Mouse (Mus musculus): ENCODE data around the gene Mcoln2. TPM values are rescaled to one million over a fixed set of nuclear protein-coding genes. Genes with fewer than 3 reads are reported as not detected.

Mcoln2 gene
- total and polyA plus RNA-seq, 3 experiments, result 0.10 to 0.42 TPM; not detected in 1

DNA sequence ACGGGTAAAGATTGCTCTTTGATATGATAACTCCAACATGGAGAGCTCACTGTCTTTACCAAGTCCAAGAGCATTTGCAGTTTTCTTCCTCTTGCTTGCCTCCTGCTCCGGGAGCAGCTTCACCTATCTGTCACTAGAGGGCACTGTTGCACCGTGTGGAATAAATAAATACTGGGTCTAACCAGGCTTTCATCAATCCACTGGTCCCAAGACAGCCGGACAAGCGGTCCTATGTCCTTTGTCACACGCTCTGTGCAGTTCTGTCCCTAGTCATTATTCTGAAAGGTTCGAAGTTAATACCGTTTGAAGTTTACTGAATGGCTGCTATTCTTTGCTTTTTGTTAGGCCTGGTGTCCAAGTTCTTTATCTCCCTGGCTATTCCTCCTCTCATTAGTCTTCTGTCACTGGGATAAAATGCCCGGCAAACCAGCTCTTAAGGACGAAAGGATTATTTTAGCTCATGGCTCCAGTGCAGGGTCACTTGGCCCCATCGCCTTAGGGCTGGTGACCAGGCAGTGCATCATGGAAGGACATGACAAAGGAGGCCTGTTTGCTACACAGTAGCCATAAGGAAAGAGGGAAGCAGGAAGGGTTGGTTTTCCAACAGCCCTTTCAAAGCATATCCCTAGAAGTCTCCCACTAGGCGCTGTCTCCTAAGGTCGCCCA lies 35.5 kb downstream of the Mcoln2 start (continued):
- TF ChIP-seq RCOR1 (IDR thresholded peaks at IDR 0.05; ENCODE audit: low read depth, low read length) (no peak), MYC (IDR thresholded peaks at IDR 0.05; ENCODE audit: low read depth, low read length) (no peak)

DNA sequence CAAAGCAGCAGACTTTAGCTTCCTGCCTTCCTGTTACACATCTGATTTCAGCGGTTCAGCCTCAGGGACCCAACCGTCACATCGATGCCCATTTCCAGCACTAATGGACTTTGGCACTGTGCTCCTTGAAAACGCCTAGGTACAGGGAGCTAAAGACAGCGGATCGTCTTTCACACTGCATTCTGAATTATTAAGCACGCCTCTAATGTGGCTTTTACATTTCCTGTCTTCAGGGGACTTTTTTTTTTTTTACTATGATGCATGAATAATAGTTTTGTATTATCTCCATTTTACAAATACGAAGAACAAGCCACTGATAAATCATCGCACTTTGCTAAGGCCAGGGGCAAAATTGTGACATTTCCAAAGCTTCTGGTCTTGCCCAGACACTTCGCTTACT lies 36.4 kb downstream of the Mcoln2 start:
- Histone ChIP-seq H3K27ac (ENCODE audit: control insufficient read depth, low read depth, low read length) (no peak overlapping the region), H3K79me2 (ENCODE audit: control insufficient read depth, insufficient read depth, low read length, poor library complexity) (no peaks in the 10 kb centered on the region), H3K27me3 (ENCODE audit: control insufficient read depth in 1 of 2, insufficient read depth in 2 of 2, low read length in 2 of 2) (no peaks in the 10 kb centered on the region), H3K9ac (ENCODE audit: control insufficient read depth, low read depth, low read length, poor library complexity, severe bottlenecking) (no peak overlapping the region), H3K9me3 (replicated peaks; ENCODE audit: insufficient read depth, low read length) (no peaks in the 10 kb centered on the region), H3K36me3 (ENCODE audit: control insufficient read depth in 1 of 2, insufficient read depth in 2 of 2, low read length in 2 of 2) (no peaks in the 10 kb centered on the region), H3K4me1 (ENCODE audit: control insufficient read depth in 1 of 2, insufficient read depth in 2 of 2, low read length in 2 of 2) (no peaks in the 10 kb centered on the region), H3K4me3 (ENCODE audit: control insufficient read depth in 1 of 2, insufficient read depth in 1 of 2, low read depth in 2 of 2, low read length in 2 of 2) (no peak overlapping the region)
- TF ChIP-seq NRF1 (IDR thresholded peaks at IDR 0.05; ENCODE audit: insufficient read depth, low read depth, low read length, poor library complexity, severe bottlenecking) (no peak), MAX (IDR thresholded peaks at IDR 0.05; ENCODE audit: low read length) (no peak), POLR2AphosphoS2 (IDR thresholded peaks at IDR 0.05; ENCODE audit: low read length) (no peak), MYC (IDR thresholded peaks at IDR 0.05; ENCODE audit: low read depth, low read length) (no peak), UBTF (IDR thresholded peaks at IDR 0.05; ENCODE audit: borderline replicate concordance, insufficient read depth, low read depth, low read length) (no peak), EP300 (IDR thresholded peaks at IDR 0.05; ENCODE audit: low read depth in 1 of 2, low read length in 2 of 2) (no peak), ZKSCAN1 (IDR thresholded peaks at IDR 0.05; ENCODE audit: low read depth, low read length) (no peak), ZC3H11A (IDR thresholded peaks at IDR 0.05; ENCODE audit: low read depth, low read length) (no peak), ZMIZ1 (IDR thresholded peaks at IDR 0.05; ENCODE audit: low read depth, low read length) (no peak), NELFE (IDR thresholded peaks at IDR 0.05; ENCODE audit: low read depth, low read length) (no peak), MYB (IDR thresholded peaks at IDR 0.05; ENCODE audit: low read depth, low read length) (no peak)
- DNase-seq (ENCODE audit: low read depth, low spot score), result no peak

DNA sequence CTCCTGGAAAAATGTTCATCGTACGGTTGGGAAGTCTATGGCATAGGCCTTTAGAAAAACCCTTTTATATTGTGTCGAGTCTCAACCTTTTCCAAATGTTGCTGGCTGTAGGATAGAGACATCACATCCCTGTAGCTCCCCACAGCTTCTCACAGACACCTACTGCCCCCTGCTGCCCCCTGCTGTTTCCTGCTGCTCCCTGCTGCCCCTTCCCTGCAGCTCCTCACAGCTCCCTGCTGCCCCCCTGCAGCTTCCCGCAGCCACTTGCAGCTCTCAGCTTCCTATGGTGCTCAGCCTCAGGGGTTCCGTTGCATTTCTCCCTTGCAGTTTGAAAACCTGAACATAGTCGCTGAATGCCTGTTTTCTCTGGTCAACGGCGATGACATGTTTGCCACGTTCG lies 40.3 kb downstream of the Mcoln2 start:
- no peak for TF ChIP-seq NRF1 (IDR thresholded peaks at IDR 0.05; ENCODE audit: insufficient read depth, low read depth, low read length, poor library complexity, severe bottlenecking)
- no peak for TF ChIP-seq KAT2A (conservative IDR thresholded peaks at IDR 0.05; ENCODE audit: low read depth, low read length)
- no peak for TF ChIP-seq MAFK (IDR thresholded peaks at IDR 0.05; ENCODE audit: borderline replicate concordance, low read depth, low read length)
- TF ChIP-seq POLR2AphosphoS2 (IDR thresholded peaks at IDR 0.05; ENCODE audit: low read length), result no peak
- TF ChIP-seq CTCF (IDR thresholded peaks at IDR 0.05 in 2 of 3, conservative IDR thresholded peaks at IDR 0.05 in 1 of 3; ENCODE audit: control insufficient read depth in 1 of 3, insufficient read depth in 1 of 3, low read depth in 2 of 3, low read length in 3 of 3, poor library complexity in 1 of 3, severe bottlenecking in 1 of 3), result peak in 2 of 3 experiments; percentile 43; a peak in 5 of 6 replicates
- no peak for TF ChIP-seq ETS1 (IDR thresholded peaks at IDR 0.05; ENCODE audit: low read depth, low read length)
- peak; percentile 14 for DNase-seq (ENCODE audit: low read depth, low spot score)
- H3K36me3 ChIP-seq (ENCODE audit: control insufficient read depth in 1 of 2, insufficient read depth in 2 of 2, low read length in 2 of 2), result no peaks in the 10 kb centered on the region

More for the DNA sequence above, 40.3 kb downstream of the Mcoln2 start:
- Histone ChIP-seq H3K27ac (ENCODE audit: control insufficient read depth, low read depth, low read length) (no peak overlapping the region), H3K4me3 (ENCODE audit: control insufficient read depth in 1 of 2, insufficient read depth in 1 of 2, low read depth in 2 of 2, low read length in 2 of 2) (no peak overlapping the region), H3K4me1 (ENCODE audit: control insufficient read depth in 1 of 2, insufficient read depth in 2 of 2, low read length in 2 of 2) (no peaks in the 10 kb centered on the region), H3K79me2 (ENCODE audit: control insufficient read depth, insufficient read depth, low read length, poor library complexity) (no peaks in the 10 kb centered on the region), H3K9me3 (replicated peaks; ENCODE audit: insufficient read depth, low read length) (no peaks in the 10 kb centered on the region), H3K27me3 (ENCODE audit: control insufficient read depth in 1 of 2, insufficient read depth in 2 of 2, low read length in 2 of 2) (peaks cover 0 to 4% of the 10 kb centered on the region in 2 experiments; a peak in 2 of 4 replicates), H3K9ac (ENCODE audit: control insufficient read depth, low read depth, low read length, poor library complexity, severe bottlenecking) (no peak overlapping the region)
